Mouse (Mus musculus): ENCODE measurements around the gene Sparc.

Sparc gene

GRCm38 (mm10) chr11:55422978-55423377 lies at the start of gene Sparc:
Sparc (minus strand) TSS chr11:55423183.
- DNase-seq, result no peak

DNA sequence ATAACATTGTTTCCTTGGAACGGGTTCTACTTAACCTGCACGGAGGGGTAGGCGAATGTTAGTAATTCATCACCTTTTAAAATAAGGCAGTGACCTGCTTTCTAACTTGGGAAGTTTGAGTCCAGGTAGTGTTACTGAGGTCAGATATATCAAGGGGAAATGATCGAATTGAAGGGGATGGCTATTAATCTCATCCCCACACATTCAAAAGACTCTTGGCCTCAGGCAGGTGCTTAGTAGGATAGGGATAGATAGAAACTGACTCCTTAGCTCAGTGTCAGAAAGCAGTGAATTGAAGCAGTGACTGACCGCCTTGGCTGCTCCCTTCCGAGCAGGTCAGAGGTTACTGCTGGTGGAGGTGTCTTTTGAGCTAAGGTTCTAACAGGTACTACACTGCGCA lies 48.5 kb upstream of the Sparc start:
- no peak for DNase-seq

DNA sequence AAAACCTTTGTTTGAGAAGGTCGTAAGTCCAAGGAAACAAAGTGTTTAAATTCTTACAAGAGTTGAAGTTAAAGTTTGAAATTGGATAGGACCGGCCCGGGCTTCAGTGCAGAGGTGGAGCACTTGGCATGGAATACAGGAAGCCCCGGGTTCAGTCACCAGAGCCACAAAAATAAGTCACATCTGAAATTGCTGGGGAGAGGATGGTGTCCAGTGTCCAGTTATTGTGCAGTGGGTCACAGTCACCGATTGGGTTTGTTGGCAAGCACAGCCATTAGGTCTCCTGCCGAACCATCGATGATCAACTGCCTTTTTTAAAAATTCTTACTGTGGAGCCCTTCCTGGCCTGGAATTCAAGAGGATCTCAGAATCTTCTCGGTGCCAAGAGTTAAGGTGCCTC lies 47.8 kb upstream of the Sparc start:
- peak; percentile 30 for DNase-seq

DNA sequence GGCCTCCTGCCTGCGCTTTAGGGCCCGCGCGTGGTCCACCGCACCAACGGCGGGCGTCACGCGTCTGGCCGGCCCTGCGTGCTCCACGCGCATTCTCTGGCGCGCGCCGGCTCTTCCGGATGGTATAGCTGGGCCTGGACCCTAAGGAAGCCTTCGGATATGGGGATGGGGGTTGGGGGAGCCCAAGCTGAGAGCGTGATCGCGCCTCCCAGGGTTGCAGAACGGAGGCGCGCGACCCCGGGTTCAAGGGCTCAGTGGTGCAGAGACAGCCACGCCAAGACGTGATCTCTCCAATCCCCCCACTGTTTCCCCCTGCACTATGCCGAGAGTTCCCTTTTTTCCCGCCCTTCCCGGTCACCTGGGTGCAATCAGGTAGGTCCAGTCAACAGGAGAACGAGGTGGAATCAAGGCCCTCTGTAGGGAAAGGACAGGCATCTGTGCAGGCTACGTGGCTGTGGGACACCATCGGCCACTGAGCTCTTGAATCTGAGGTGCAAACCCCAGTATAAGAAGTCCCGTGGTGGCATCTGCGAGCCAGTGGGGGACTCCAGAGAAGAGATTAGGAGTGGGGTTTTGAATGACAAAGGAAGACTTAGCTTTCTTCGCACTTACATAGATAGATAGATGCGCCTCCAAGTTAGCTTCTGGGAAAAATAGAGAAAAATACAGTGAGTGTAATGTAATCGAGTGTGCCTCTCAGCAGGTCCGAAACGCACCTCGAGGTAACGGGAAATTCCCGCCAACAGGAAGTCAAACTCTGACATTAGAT lies 47.1 kb upstream of the Sparc start:
- no peak for DNase-seq

DNA sequence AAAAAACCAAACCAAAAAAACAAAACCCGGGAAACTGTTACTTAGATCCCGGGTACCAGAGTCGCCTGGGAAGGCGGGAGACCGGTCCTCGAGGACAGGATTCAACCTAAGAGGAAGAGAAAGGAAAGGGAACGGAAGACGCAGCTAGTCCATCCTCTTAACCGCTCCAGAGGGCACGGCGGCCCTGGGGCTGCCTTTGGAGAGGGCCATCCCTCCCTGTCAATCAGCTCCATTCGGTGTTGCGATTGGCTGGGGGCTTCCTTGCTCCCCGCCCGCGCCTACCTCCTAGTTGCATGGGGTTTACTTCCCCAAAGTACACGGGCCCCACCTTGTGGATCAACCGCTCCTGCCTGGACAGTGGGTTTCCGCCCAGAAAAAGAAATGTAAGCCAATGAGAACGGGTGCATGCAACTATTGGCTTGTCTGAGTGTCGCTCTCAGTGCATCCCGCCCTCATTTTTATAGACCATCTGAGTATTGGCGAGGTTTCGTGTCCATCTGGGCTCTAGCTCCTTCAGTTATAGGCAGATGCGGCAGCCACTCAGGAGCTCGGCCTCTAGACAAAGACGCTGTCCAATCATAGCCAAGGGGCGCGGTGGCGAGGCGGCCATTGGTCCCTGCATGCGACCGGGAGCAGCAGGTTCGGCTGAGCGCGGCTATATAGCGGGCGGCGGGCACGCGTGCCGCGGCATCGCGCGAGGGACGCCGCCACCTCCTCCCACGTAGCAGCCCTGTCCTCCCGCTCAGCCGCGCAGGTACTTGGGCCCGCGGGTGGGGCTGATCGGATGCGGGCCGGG lies 46.3 kb upstream of the Sparc start, which contains the start of gene G3bp1:
Gene G3bp1, plus strand, starts transcription at position 638 of the 796 bp plus-strand sequence.
- peak; percentile 100 for DNase-seq

GRCm38 (mm10) chr11:55468611-55469047 lies 45.6 kb upstream of the Sparc start:
- DNase-seq, result no peak

GRCm38 (mm10) chr11:55468012-55468411 lies 45.0 kb upstream of the Sparc start:
- DNase-seq, result peak; percentile 87

DNA sequence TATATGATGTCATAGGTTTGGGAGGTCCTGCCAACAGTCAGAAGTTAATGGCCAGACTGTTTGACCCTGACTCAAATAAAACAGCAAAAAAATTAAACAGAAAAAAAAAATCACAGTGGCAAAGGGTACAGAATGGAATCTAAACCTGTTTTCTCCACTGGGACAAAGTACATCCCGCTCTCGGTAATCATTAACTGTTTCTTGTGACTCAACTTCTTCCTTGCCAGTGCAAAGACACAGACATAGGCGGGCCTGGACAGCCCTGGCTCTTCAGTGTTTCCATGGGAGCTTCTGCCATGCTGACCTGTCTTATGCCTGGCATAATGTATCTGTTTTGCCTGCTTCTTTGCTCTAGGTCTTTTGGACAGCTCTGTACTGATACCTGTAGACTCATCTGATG lies 42.2 kb upstream of the Sparc start:
- peak; percentile 77 for DNase-seq

- no peak for DNase-seq
Measured at GRCm38 (mm10) chr11:55464707-55465106, 41.7 kb upstream of the Sparc start.

DNA sequence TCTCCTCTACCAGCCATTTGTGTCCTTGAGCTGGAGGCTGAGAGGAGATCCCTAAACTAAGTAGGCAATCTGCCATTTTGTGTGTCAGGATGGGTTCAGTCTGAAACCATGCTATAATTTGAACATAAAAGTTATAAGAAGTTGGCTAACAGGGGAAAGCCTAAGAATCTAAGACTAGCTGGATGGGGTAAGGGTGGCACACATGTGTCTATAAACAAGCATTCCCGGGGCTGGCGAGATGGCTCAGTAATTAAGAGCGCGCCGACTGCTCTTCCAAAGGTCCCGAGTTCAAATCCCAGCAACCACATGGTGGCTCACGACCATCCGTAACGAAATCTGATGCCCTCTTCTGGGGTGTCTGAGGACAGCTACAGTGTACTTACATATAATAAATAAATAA lies 39.2 kb upstream of the Sparc start:
- no peak for DNase-seq

DNA sequence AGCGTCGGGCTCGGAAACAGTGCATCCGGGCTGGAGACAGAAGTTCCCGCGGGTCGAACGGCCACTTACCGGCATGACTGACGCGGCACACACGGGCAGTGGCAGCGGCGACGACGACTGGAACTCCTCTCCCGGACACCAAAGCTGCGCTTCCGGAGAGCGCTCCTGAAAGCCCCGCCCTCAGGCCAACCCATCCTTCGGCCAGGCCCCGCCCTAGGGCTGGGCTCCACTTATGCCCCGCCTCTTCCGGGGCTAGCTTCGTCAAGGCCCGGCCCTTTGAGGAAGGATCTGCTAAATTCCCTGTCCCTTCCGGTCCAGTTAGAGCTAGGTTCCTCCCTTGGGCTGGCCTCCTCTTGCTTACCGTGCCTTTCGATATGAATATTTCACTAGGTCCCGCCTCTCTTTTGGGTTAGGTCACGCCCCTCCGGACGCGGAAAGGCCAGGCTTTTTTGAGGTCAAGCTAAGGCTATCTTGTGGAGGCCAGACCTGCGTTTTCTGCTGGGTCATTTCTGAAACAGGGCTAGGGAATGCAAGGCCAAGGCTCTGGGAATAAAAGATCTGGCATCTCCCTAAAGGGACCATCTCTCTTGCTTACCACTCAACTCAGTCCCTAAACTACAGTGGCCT lies 38.1 kb upstream of the Sparc start, which contains the start of gene Atox1:
Gene Atox1, minus strand, starts transcription at position 221 of the 627 bp plus-strand sequence.
- peak; percentile 97 for DNase-seq

DNA sequence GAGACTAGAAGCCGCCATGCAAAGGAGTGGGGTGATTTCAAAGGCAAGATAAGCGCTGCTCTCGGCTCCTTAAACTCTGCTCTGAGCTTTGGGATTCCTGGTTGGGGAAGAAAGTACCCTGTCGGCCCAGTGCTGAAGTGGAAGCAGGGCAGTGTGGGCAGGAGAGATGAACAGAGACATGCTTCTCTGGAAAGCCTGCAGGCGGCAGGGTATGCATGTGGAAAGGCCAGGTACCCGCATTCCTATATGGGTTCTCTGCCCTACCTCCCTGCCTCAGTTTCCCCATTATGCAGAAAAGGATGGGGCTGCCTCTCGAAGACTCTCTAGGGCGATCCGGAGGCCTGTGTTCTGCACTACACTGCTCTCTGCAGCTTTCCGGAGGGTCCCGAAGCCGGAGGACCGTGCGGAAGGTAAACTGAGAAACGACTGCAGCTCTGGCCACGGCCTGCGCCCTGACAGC lies 37.6 kb upstream of the Sparc start:
- DNase-seq, result no peak

- DNase-seq, result peak; percentile 20
Measured at GRCm38 (mm10) chr11:55459850-55460558, 37.0 kb upstream of the Sparc start.

DNA sequence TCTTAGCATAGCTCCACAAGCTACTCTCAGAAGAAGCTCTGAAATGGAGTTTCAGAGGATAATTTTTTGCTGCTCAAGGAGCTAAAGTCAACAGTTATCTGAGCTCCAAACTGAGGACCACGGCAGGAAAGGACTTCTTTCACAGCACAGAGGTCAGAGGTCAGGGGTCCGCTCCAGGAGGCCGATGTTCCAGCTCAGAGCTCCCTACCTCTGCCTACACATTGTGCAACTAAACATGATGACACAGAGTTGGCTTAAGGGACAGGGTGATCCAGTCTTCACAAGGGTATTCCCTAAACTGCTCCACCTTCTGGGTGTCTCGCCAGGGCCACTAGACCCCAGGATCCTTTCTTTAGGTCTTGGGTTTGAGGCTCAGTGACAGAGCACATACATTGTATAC lies 35.5 kb upstream of the Sparc start:
- no peak for DNase-seq

- no peak for DNase-seq
Measured at GRCm38 (mm10) chr11:55455166-55455565, 32.2 kb upstream of the Sparc start.

- DNase-seq, result peak; percentile 38
Measured at GRCm38 (mm10) chr11:55453640-55454039, 30.7 kb upstream of the Sparc start.

DNA sequence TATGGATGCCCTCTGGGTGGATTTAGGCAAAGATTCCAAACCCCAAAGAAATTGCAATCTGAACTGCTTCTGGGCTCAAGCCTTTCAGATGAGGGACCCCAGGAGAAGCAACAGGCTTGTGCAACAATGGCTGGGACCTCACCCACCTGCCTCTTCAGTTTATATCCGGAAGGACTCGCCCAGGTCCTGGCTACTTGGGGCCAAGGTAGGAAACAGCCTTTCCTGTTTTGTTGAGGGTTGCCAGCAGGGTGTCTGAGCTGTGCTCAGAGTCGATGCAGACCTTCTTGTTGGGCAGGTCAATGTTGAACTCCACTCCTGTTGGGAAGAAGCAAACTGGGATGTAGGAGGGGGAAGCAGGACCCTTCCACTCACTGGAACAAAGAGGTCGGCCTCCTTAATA lies 27.3 kb upstream of the Sparc start:
- DNase-seq, result no peak

DNA sequence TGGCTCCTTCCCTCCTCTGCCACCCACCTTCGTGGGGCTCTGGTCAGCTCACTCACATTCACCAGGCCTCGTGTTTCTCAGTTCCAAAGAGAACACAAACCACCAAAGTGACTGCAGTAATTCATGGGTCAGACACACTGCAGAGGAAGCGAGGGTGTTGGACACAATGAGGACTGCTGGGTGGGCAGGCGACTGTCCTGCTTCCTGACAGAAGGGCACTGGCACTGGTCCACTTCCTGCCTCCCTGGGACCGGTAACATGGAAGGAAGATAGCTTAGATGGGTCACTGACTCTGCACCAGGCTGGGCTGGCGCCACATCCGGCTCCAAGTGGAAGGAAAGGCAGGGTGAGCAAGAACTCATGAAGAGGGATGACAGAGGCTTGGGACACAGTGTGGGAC lies 26.5 kb upstream of the Sparc start:
- DNase-seq, result peak; percentile 71

GRCm38 (mm10) chr11:55446579-55446978 lies 23.6 kb upstream of the Sparc start:
- peak; percentile 88 for DNase-seq

GRCm38 (mm10) chr11:55444772-55445171 lies 21.8 kb upstream of the Sparc start:
- peak; percentile 79 for DNase-seq

GRCm38 (mm10) chr11:55439718-55440117 lies 16.7 kb upstream of the Sparc start:
- no peak for DNase-seq

DNA sequence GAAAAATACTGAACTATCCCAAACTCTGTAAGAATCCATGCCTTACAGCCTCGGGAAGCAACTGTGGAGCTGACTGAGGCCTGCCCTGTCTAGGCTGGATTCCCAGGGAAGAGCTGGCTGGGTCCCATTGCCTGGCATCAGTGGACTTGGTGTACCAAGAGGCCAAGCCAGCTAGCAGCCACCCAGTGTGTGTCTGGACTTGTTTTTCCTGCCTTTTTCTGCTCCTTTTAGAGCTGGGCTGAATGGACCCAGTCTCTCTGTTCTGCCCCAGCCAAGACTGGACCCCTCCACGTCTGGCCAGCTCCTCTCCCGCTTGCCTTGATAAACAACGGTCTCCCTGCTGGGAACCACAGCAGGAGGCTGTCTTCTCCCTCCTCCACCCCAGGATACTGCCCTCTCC lies 15.0 kb upstream of the Sparc start:
- no peak for DNase-seq

DNA sequence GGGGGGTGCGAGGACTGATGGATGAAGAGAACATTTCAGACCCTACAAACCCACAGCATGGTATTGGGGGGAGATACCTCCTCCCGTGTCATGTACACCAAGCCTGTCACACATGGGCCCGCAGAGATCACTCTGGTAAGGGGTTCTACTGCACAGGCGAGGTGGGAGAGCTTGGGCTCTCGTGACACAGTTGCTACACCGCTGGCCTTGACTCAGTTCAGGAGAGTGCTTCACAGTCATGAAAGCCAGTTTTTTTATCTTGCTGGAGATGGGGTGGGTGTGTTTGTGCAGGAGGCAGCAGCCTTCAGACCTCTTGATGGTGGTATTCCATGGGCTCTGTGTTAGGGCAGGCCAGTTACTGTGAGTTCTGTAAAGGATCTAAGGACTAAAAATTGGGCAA lies 13.1 kb upstream of the Sparc start:
- no peak for DNase-seq

All from kidney, postnatal 14 days (tissue).